Mouse (Mus musculus) liver, postnatal 0 days (tissue): ENCODE measurements at regions not wholly inside any gene's neighbourhood (a gene's known extent, or its start where the extent isn't known, plus 50 kb on each side); places are given as distances from the start of the nearest gene placed in this dataset.

Experiments used
- CTCF ChIP-seq: sonication (generic); IDR thresholded peaks from 2 replicates; pipeline ENCODE4 v1.5.1; 2016; ENCODE audit warnings: antibody characterized with exemption, low read depth
- EP300 ChIP-seq: IDR thresholded peaks from 2 replicates; pipeline ENCODE4 v1.6.1; 2016; ENCODE audit warnings: antibody characterized with exemption, low read depth, mild to moderate bottlenecking

GRCm38 (mm10) chr14:24908377-24908776 lies 421.5 kb downstream of the Rps24 start:
- TF ChIP-seq CTCF = no peak
- TF ChIP-seq EP300 = no peak
